Mouse (Mus musculus) naive thymus-derived CD4-positive, alpha-beta T cell, adult 2 months (primary cell): ENCODE data around the gene Aldh18a1.
"Not testable (repeated sequence)": the region's sequence is repeated elsewhere in the genome, so short reads cannot be mapped to it uniquely, and the experiment has no call there.

ENCODE experiments used
- DNase-seq: peaks from one replicate; pipeline ENCODE4 v3.0.0-alpha.2; 2011; ENCODE audit warnings: low read depth

Gene Aldh18a1

DNA sequence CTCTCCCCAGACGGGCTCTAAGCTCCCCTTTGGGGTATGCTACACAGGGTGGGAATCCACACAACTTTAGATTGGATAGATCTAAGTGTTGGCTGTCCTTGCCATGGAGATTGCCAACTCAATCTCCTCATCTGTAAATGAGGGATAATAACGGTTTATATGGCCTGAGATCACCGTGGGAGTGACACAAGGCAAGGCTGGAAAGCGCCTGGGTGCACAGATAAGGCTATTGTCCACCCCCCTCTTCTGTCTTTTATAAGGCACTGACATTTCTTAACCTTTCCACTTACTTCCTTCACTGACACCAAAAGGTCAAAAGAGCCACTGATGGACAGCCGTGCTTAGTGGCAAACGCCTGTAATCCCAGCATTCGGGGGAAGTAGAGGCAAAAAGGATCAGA, 1.4 kb downstream of the Aldh18a1 start:
- DNase-seq: no peak

DNA sequence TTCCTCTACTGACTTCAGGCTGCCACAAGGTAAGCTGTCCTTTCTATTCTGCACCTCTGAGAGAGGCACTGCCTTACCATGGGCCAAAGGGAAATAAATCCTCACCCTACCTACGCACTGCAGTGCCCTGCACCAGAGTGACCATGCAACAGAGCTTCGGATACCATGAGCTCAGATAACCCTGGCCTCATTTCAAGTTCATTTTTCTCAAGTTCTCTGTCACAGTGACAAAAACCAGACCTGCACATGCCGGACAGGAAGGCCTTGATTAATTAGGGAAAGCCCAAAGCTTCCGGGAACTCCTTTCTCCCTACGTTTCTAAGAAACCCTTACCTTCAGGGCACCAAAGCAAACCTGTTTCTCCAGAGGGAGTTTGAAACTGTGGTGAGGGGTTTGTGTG, 6.6 kb downstream of the Aldh18a1 start:
- no peak for DNase-seq

DNA sequence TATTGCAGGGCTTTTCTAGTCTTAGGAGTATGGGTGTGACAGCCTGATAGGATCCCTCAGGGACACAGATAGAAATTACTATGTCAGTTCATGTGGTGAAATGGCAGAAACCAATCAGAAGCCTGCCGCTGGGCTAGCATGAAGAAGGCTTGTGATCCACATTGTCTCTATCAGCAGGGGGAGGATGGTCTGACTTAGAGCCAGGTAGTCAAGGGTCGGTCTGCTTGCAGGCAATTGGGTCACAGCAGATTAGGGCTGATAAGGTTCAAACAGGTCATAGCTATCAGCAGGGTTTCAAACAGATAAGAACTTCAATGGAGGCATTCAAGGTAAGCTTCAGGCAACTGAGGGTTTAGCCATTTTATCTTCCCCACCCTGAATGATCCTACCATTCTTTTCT, 7.4 kb downstream of the Aldh18a1 start:
- no peak for DNase-seq

DNA sequence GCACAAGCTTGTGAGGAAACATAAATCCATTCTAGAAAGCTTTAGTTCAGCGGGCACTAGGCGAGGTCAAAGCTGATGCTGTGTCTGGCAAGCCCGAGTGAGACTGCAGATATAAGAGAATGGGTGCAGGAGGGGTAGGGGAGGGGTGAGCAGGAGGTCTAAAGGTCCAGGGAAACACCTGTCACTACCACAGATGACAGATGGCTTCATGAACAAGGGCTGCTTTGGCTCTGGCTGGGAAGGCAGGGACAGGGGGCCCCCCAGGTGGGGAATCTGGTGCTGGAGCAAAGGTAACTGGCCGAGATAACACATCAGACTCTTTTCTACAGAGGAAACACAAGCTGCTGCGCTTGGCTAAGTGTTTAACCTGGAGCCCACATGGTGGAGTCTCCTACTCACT, 12.8 kb downstream of the Aldh18a1 start:
- DNase-seq: no peak

DNA sequence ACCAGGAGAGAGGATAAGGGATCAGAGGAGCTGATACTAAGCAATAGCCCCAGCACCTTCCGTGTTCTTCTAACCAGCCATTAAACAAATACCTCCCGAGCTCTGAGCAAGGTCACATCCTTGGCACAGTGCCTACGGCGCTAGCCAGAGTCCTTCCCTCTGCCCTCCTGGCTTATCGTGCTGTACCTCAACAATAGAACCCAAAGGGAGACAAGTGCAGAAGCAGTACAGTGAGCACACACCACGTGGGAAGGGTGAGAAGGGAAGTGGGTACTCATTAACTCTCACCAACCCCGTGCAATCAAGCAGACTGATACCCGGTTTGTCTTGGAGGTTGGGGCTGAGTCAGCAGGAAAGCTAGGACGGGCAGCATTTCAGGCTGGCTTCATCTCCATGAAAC, 17.5 kb downstream of the Aldh18a1 start:
- no peak for DNase-seq

DNA sequence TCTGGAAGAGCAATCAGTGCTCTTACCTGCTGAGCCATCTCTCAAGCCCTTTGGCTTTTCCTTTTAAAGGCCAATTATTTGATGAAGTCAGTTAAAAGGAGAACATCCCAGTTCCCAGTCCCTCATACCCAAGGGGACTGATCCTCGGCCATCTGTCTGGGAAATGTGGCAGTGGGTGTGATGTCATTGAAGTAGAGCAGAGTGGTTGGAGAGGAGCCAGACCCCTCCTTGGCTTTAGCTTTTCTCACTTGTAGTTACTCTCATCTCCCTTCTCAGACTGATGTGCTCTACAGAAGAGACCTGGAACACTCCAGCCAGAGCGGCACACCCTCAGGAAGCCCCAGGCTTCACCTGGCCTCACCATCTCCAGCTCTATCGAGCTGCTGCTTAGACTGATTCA, 20.6 kb downstream of the Aldh18a1 start:
- DNase-seq: no peak

DNA sequence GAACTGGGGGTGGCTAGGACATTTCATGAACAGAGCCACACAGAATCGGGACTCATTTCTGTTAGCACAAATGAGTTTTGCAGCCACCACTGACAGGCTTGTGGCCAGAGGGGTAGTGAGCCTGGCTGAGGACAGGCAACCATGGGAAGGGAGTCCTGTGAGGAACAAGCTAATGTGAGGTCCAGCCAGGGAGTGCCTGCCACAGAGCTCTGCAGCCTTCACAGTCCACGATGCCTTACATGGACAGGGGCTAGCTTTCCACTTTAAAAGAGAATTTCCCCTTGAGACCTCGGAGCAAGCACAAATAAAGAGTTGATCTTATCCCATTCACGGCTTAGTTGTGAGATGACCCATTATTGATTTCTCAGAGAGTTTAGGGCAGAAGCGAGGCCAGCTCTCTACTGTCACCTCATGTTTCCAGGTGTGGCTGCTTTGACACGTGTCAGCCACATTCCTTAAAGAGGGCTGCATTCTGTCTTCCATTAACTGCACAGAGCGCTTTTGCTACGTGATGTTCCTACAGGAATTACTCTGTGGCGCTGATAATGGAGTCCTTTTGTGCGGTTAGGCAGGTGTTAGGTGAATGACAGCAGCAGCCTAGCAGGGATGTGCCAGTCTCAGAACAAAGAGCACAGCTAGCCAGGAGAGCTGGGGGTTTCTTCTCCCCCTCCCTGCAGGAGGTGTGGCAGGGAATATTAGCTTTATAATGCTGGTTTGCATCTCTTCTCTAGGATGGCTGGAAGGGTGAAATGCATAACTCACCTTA, 24.2 kb downstream of the Aldh18a1 start:
- no peak for DNase-seq

DNA sequence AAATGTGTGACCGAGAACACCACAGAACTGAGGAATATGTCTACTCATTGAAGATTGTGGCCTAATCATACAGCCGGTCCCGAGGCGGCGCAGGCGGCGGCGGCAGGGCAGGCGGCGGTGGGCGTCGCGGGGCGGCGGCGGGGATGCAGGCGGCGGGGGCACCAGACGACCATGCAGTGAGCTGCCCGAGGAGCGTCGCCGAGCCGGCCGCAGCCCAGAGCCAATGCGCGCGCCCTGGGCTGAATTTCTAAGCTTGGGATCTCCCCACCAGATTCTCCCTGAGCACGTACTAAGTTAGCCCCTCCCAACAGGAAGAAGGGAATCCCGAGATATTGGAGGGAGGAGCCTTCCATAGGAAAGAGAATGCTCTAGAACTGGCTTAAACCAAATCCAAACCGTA, 26.7 kb downstream of the Aldh18a1 start:
- DNase-seq: not testable (repeated sequence)

DNA sequence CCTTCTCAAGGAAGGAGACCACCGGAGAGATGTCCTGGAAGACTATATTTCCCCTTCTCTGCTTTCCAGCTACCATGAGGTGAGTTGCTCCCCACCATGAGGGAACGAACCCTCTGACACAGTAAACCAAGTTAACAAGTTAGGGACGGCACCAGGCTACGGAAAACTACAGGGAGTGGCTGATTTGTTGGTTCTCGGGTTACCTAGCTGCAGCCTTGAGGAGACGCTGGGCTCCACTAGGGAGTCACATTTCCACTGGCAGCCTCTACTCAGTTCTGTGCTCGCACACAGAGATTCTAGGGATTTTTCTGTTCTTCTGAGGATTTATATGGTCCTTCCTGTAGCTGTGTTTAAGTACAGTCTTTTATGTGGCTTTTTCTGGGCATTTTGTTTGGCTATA, 32.2 kb downstream of the Aldh18a1 start:
- no peak for DNase-seq

DNA sequence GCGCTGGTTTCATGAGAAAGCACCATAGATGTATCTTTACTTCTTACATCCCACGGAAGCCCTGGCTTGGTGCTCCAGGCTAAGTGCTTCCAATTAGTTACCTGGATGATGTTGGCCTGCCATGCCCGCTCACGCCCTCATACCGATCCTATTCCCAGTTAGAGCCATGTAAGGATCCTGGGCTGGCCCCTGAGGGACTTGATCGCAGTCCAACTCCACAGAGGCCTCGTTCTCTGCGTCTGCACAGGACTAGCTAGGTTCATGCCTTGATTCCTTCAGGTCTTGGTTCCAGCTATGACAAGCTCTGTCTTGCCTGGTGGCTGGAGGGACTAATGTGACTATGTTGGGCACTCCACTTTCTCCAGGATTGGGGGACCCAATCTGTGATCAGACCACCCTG, 33.1 kb downstream of the Aldh18a1 start:
- DNase-seq: no peak

DNA sequence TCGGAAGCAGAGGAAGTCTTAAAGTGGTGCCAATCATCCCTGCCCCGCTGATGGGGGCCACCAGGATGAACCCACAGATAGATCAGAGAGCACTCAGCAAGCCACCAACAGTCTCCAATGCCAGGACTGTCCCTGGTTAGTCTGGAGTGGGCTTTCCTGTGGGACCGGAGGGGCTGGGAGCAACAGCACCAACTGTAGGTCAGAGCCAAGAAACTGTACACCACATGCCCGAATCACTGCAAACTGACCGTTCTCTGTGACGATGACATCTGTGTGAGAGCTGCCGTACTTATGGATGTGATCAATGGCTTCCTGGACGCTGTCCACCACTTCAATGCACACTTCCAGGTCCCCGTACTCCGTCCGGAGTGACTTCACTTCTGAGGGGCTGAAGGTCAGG, 33.9 kb downstream of the Aldh18a1 start:
- no peak for DNase-seq

DNA sequence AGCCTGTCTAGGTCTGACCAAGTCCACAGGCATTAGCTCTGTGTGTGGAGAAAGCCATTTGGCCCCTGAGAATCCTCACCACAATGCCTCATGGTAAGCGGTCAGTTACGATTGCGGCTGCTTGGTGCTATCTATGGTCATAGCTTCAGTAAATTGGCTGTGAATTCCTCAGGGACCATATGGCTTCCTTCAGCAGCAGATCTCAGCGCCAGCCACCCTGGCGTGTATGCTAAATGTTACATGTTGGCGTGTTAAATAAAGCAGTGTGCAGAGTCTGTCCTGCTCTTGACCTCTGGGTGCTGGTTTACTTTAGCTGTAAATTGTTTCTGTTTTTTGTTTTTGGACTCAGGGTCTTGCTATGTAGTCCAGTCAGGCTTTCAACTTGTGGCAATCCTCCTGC, 34.4 kb downstream of the Aldh18a1 start:
- DNase-seq: no peak

DNA sequence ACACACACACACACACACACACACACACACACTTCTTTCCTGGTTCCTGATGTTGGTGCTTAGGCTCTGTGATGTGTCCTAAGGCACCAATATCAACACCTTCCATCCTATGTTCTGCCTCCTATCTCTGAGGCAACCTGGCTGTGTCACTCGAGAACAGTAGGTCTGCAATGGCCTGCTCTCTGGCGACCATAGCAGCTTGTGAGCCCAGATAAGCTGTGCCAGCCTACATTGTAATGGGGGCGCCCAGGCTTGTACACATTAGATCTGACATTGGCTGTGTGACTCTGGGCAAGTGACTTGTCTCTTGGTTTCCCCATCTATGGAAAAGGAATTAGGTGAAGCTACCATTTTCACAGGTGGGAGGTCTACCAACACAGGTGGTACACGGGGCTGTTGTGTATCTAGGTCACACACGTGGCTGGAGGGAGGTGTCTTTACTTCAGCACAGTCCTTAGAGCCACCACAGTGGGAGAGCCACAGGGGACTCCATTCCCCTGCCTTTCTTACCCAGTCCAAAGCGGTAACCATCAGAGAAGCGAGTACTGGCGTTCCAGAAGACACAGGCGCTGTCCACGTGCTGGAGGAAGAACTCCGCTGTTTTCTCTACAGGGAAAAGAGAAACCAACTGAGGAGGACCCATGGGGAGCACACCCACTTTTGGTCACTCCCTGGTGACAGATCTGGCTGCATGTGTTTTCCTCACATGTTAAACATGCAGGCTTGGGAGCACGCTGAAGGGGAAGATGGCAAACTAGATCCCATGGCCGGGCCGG, 35.1 kb downstream of the Aldh18a1 start:
- no peak for DNase-seq

DNA sequence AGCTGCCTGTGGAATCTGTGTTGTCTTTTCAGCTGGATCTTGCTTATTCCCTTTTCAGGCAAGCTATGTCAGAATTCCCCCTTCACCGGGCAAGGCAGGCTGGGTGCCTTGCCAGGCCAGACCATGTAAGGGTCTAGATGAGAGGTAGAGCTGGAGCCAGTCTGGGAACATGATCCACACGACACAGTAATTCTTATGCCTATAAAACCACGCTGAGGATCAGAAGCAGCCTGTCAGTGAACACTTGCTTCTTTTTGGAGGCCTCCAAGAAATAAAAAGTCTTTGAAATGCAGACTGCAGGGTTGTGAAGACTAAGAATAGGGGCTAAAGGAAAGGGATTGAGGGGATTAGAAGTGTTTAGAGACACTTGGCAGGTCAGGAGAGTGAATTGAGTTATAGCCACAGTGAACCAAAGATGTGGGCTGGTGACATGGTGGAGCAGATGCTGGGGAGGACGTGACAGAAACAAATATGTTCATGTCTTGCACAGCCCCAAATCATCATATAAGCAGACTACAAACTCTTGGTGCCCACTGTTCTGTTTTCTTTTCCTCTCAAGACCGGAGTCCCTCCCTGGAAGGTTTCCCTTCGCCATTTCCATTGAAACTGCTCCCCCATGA, 38.6 kb downstream of the Aldh18a1 start:
- DNase-seq: no peak

DNA sequence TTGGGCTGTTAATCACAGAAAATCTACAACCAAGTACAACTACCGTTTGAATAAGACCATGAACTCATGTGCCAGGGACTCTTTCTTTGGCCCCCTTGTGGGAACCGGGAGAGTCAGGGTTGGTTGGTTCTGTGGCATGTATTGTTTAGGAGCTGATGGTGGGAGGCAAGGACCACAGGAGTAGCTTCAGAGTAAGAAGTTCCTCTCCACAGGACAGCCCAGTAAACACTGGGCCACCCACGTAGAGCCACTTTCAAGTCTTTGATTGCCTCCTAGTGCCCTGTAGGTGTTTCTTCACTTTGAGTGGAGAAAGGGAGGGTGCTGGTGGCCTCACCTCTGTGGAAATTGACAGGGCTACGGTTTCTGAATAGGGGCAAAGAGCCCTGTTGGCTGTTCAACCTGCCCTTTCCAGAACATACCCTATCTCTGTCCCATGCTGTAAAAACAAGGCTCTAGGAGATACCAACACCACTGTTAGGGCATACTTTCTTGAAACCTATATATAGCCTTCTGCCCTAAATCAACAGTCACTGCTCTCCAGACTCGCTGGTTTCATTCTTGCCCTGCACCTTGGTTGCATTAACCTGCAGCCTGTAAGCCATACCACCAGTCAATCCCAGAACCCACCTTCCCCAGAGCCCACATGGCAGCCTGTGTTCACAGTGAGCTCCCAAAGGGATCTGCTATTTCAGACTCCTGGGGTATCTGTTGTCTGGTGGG, 39.3 kb downstream of the Aldh18a1 start:
- no peak for DNase-seq

DNA sequence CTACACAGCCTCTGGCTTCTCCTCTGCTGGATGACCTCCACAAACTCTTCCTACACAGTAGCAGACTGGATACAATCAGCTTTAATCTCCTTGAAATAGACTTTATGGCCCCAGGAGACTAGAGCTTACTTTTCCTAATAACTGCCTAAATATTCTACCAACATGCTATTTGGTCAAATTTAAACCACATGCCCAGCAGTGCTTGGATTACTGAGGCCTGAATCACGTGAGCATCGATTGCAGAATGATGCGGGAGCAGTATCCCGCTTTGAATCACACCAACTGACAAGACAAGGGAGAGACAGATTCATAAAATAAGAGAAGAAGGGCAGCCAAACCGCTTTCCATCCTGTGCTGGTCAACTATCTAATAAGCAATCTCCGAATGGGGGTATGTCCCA, 39.9 kb downstream of the Aldh18a1 start:
- no peak for DNase-seq

DNA sequence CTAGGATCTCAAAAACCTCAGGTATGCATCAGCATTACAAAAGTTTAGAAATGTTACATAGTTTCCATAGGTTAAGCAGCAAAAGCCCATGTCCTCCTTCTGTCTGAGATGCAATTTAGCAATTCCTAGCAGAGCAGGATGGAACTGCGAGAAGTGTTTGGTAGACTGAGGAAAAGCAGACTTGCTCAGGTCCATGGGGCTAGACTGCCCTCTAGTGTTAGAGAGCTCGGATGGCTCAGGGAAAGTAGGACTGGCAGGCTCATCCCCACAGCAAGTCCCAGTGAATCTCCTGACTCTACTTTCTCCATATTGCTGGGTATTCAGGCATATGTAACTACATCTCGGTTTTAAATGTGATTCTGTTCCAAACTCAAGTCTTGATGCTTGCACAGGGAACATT, 43.4 kb downstream of the Aldh18a1 start:
- peak; percentile 73 for DNase-seq

DNA sequence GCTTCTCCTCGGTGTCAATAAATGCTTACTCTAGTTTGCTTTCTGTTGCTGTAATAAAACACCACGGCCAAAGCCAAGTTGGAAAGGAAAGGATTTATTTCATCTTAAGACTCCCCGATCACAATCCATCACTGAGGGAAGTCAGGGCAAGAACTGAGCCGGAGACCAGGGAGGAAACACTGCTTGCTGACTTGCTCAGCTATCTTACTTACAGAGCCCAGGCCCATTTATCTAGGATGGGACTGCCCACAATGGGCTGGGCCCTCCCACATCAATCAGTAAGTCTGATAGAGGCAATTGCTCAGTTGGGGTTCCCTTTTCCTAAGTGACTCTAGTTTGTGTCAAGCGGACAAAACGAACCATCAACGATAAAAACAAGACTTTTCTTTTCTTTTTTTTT, 45.5 kb downstream of the Aldh18a1 start:
- DNase-seq: no peak

DNA sequence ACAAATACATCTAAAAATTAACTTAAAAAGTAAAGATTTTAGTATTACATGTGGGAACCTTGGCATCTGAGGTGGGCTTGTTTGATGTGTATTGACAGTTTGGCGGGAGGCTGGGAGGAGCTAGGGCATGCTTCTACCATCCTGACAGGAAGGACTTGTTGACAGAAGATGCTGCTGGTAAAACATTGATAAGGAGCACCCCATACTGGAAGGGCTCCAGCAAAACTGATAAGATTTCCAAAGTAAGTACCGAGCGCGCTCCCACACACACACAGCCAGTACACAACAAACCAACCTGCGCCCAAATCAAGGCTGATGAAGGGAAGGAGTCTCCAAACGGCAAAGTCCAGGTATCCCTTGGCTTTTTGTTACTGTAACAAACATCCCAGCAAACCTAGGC, 51.7 kb downstream of the Aldh18a1 start:
- no peak for DNase-seq

DNA sequence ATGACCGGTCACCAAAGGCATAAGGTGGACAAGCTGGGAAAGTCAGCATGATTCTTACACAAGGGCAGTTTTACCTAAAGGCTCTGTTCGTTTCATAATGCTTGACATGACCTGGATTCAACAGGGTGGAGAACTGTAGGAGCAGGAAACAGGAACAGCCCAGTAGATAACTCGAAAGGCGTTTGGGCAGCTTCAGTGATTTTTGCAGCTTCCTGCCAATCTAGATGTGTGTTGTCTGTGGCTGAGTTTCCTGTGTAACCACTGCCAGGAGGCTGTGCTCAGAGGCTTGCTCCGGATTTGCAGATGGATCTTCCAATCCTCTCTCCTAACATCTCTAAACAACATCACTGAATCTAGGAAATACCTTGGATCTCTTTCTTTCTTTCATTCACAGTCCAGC, 55.7 kb downstream of the Aldh18a1 start:
- DNase-seq: no peak

DNA sequence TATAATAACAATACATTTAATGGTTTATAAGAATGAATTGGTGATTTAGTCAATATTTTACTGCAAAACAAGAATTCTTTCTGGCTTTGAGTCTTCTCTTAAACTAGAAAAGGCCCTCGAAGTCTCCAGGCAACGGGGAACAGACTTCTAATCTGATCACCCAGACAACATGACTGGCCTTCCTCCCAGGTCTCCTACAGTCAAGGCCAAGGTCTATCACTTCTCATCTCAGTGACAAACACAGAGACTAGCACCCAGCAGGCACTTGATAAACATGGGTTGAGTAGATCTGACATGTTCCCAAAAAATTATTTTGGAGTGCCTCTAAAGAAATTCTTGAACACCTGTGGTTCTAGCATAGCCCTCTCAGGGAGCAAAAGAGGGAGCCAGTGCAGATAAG, 57.9 kb downstream of the Aldh18a1 start:
- no peak for DNase-seq

DNA sequence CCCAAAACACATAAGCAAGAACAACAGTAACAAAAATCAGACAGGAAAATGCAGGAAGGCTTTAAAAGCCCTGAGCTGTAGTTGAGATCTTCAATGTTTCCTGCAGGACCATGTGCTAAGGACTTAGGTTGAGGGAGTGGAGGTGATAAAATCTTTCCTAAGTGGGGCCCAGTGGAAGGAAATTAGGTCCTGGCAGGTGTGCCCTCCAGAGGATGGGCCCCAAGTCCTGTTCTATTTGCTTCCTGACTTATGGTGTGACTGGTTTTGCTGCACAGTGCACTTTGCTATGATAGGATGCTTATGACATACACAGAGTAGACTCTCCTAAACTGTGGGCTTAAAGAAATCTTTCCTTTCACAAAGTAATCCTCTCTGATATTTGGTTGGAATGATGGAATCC, 60.0 kb downstream of the Aldh18a1 start:
- no peak for DNase-seq
